Mouse (Mus musculus) mesoderm, embryonic 11.5 days (tissue): ENCODE results near the gene Rspo3.

ENCODE experiments used
- DNase-seq: peaks from one replicate; pipeline ENCODE4 v3.0.0-alpha.2; 2012; ENCODE audit warnings: low read depth, low spot score

Gene Rspo3

GRCm38 (mm10) chr10:29441297-29441696 lies 94.4 kb downstream of the Rspo3 start:
- DNase-seq: no peak

GRCm38 (mm10) chr10:29432935-29433453 lies 102.7 kb downstream of the Rspo3 start:
- DNase-seq: no peak

- no peak for DNase-seq
Observed at GRCm38 (mm10) chr10:29426660-29427059, 109.0 kb downstream of the Rspo3 start.

- DNase-seq: no peak
Observed at GRCm38 (mm10) chr10:29424571-29424970, 111.1 kb downstream of the Rspo3 start.

- no peak for DNase-seq
Observed at GRCm38 (mm10) chr10:29414361-29414760, 121.3 kb downstream of the Rspo3 start.

- DNase-seq: no peak
Observed at GRCm38 (mm10) chr10:29402656-29403268, 132.9 kb downstream of the Rspo3 start.
